Mouse (Mus musculus): ENCODE data around the gene Man1a2. TPM values are rescaled to one million over a fixed set of nuclear protein-coding genes. Genes with fewer than 3 reads are reported as not detected.

Gene Man1a2
- total RNA-seq, 2 experiments from 2014 or later = 52.8 to 53.8 TPM

- no peak for DNase-seq (ENCODE audit: low spot score)
- intact Hi-C loops (cut with DNase I) = no loop called here
Measured at GRCm38 (mm10) chr3:100572571-100573183, 112.6 kb downstream of the Man1a2 start.

GRCm38 (mm10) chr3:100568443-100569390 is 116.6 kb downstream of the Man1a2 start:
- intact Hi-C loops (cut with DNase I) = loop anchor here (1.0 to 5.0 kb wide), 3 partner anchors 146 to 381 kb away; no protein-coding TSS in a partner anchor
- DNase-seq (ENCODE audit: low spot score) = no peak

DNA sequence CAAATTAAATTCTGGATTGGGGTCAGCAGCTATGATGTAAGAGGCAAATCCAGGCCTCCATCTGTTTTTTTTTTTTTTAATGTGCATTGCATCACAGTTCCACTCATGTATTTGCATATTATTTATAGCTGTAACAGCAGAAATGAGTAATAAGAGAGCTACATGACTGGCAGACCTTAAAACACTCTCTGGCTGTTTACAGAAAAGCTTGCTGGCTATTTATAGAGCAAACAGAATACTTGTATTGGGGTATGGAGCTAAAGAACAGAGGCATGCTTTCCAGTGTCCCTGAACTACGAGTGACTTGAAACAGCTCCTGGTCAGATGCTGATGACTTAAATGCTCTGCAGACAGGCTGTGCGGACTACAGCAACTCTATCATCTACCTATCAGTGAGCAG is 121.7 kb downstream of the Man1a2 start:
- no peak for DNase-seq (ENCODE audit: low spot score)
- intact Hi-C loops (cut with DNase I) = no loop called here

- DNase-seq (ENCODE audit: low spot score) = no peak
- intact Hi-C loops (cut with DNase I) = no loop called here
Measured at GRCm38 (mm10) chr3:100562455-100562854, 122.8 kb downstream of the Man1a2 start.

DNA sequence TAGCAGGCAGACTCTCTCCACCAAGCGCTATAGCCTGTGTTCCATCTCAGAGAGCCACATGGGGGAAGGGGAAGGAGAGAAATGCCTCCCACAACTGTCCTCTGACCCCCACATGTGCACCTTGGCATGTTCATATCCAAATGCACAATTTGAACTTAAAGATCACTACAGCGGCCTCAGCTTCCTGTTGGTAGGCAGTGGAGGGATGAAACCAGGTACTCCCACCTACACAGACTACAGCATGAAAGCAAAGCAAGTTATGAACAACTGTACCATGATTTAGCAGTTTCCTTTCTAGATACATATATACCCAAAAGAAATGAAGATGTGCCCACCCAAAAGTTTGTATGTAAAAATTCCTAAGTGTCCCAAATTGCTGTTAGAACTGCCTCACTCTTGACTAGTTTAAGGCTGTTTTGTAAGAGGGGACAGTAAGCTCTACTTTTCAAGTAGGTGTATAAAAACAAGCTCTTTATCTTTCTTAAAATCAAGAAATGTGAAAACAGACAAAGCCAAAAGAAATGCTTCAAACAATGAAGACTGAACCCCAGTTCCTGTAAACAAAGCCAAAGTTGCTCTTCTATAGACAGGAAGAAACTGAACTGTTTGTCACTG is 123.6 kb downstream of the Man1a2 start:
- intact Hi-C loops (cut with DNase I) = no loop called here

DNA sequence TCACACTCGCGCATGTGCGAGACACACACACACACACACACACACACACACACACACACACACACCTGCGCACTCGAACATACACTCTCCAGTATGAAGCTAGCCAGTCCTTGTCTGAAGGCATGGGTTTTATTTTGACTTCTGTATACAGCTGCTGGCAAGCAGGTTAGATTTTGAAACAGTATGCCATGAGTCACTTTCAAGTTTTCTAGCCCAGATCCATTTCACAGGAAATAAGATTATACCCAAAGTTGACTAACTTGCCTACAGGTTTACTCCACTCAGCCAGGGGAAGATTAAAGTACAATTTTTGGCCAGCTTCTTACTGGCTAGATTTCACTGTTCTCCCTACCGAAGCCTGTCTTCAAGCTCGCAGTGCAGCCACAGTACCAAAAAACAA is 125.9 kb downstream of the Man1a2 start:
- no peak for DNase-seq (ENCODE audit: low spot score)
- intact Hi-C loops (cut with DNase I) = no loop called here

More for the DNA sequence above, 123.6 kb downstream of the Man1a2 start:
- no peak for DNase-seq (ENCODE audit: low spot score)

GRCm38 (mm10) chr3:100558211-100558708 is 127.0 kb downstream of the Man1a2 start:
- DNase-seq (ENCODE audit: low spot score) = no peak
- intact Hi-C loops (cut with DNase I) = no loop called here

DNA sequence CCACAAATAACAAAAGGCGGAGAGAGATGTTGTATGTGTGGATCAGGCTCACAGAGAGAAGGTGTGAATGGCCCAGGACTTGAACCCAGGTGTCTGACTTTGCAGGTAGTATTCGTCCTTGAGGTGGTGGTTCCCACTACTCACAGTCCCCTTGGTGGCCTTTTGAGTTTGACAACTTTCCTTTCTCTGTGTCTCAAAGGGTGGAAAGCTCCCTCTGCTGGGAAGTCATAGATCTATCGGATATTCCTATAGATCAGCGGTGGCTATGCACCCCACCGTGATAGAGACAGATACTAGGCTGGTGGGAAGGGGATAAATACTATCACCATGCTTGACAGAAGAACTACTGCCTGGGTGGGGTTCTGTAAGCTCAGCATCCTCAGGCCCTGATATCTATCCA is 130.5 kb downstream of the Man1a2 start:
- no peak for DNase-seq (ENCODE audit: low spot score)
- intact Hi-C loops (cut with DNase I) = no loop called here

DNA sequence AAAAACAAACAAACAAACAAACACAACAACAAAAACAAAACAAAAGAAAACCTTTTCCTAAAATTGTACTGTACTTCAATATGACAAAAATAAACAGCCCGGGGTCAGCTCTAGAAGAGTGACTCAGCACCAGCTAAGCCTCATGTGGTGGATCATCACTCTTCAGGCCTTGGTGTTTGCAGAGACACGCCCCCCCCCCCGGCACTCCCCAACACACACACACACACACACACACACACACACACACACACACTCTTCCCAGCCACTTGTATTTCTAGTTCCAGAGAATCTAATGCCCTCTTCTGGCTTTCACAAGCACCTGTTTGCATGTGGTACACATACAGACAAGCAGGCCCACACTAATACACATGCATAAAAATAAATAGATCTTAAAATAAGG is 133.1 kb downstream of the Man1a2 start:
- DNase-seq (ENCODE audit: low spot score) = no peak
- intact Hi-C loops (cut with DNase I) = no loop called here

GRCm38 (mm10) chr3:100547913-100548292 is 137.4 kb downstream of the Man1a2 start:
- no peak for DNase-seq (ENCODE audit: low spot score)
- intact Hi-C loops (cut with DNase I) = no loop called here

GRCm38 (mm10) chr3:100547162-100547912 is 138.0 kb downstream of the Man1a2 start:
- DNase-seq (ENCODE audit: low spot score) = no peak

DNA sequence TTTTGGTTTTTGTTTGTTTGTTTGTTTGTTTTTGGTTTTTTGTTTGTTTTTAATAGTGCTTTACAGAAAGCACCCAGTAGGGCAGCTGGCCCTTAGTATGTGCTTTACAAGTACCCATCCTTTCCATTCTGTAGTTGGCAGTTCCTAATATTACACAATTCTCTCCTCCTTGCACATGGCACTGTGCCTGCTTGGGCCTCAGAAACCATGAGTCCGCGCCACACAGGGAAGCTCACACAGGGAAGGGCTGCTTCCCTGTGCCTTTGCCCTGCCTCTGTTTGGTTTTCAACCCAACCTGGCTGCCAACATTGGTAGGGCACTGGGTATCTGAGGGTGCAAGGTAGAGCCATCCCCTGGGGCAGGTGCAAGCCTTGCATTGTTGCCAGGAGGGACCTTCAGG is 148.6 kb downstream of the Man1a2 start:
- intact Hi-C loops (cut with DNase I) = no loop called here
- no peak for DNase-seq (ENCODE audit: low spot score)

More at GRCm38 (mm10) chr3:100547162-100547912, 138.0 kb downstream of the Man1a2 start:
- intact Hi-C loops (cut with DNase I) = no loop called here

DNA sequence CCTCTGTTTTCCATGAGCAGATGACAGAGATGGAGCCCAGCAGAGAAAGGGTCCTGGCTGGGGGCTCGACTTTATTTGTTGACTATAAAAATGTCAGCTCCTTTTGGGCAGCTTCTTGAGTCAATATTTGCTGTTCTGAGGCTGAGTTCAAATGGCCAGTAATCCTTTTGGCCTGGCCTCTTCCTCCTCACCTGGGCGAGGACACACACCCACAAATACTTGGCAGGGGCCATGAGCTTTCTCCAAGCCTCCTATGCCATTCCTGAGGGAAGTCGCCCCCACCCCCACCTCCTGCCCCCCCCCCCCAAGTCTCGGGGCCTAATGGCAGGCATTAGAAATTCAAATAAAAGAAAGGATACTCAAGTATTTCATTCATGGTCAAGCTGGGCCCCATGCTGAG is 149.4 kb downstream of the Man1a2 start:
- intact Hi-C loops (cut with DNase I) = no loop called here
- no peak for DNase-seq (ENCODE audit: low spot score)

GRCm38 (mm10) chr3:100535298-100535697 is 150.0 kb downstream of the Man1a2 start:
- DNase-seq (ENCODE audit: low spot score) = no peak
- intact Hi-C loops (cut with DNase I) = no loop called here

DNA sequence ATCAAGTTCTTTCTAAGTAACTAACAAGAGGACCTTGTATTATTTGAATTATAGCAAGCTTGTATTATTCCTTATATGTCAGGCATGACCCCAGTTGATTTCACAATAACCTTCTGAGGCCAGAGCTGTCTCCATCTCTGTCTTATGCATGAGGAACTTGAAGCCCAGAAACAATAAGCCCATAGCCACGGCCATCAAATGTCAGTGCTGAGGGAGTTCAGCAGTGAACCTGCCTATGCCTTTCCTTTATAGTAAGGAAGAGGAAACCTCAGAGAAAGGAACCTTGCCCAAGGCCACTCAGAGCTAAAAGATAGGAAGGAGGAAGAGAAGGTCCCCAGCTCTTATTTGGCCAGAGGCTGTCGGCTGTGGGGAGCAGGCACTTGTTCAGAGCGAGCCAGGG is 150.9 kb downstream of the Man1a2 start:
- intact Hi-C loops (cut with DNase I) = no loop called here
- no peak for DNase-seq (ENCODE audit: low spot score)

- intact Hi-C loops (cut with DNase I) = no loop called here
- no peak for DNase-seq (ENCODE audit: low spot score)
Measured at GRCm38 (mm10) chr3:100533429-100533828, 151.9 kb downstream of the Man1a2 start.

DNA sequence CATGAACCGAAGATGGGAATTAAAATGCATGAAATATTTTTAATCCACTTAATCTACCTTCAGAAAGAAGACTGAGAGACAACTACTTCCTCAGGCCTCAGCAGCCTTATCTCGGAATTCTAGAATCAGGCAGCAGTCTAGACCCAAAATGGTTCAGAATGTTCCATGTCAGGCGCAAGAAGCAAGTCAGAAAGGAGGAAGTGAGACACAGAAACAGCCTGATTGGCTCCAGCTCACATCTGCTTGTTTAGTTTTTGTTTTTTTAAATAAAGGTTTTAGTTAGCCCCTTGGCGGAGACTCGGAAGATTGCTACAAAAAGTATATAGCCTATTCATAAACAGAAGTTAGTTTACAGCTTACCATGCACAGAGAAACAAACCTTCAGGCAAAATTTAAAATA is 154.4 kb downstream of the Man1a2 start:
- intact Hi-C loops (cut with DNase I) = no loop called here
- no peak for DNase-seq (ENCODE audit: low spot score)

DNA sequence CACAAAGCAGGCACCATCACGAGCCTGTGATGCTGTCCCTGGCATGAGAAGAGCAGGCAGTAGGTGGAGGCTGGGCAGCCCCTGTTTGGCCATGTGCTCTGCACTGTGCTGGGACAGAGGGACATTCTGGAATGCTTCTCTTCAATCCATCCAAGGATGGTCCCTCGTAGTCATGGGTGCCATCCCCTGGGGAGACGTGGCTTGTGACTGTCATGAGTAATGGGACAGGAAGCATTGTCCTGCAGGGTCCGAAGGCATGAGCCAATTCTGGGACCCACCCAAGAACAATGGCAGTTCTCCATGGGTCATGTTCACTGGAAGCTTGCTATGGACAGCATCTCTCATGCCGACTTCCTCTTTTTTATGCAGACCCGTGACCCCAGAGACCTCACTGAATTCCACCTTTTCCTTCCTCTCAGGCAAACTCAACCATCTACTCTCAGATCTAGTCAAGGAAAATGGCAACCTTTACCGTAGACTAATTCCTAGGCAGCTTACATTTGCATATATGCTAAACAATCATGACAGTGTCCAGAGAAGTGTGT is 155.0 kb downstream of the Man1a2 start:
- no peak for DNase-seq (ENCODE audit: low spot score)
- intact Hi-C loops (cut with DNase I) = no loop called here

- intact Hi-C loops (cut with DNase I) = no loop called here
- no peak for DNase-seq (ENCODE audit: low spot score)
Measured at GRCm38 (mm10) chr3:100522671-100523070, 162.6 kb downstream of the Man1a2 start.

DNA sequence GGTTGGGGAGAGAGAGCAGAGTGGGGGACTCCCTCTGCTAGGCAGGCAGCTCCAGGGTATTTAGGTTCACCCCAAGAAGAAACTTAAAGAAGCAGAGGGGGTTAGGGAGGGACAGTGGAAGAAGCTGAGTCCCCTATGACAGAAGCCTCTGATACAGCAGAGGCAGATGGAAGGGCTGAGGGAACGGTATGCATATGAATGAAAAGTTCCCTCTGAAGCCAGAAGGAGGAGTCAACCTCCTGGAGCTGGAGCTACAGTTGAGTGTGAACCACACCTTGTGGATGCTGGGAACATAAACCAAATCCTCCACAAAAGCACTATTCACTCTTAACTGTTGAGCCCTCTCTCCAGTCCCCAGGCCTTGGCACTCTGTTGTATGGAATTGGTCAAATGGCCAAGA is 163.7 kb downstream of the Man1a2 start:
- DNase-seq (ENCODE audit: low spot score) = no peak
- intact Hi-C loops (cut with DNase I) = no loop called here

Measured in heart, postnatal 25 days (tissue).